Mouse (Mus musculus): ENCODE results near the gene Gm2897. TPM values are rescaled to one million over a fixed set of nuclear protein-coding genes. Genes with fewer than 3 reads are reported as not detected.
A peak's percentile ranks its signal among the peaks of the same experiment; 100 is the strongest.
"Not testable (repeated sequence)": the region's sequence is repeated elsewhere in the genome, so short reads cannot be mapped to it uniquely, and the experiment has no call there.

Gm2897 gene
- polyA plus RNA-seq (2015; fragmentation: Nextera tagmentation; extraction: Ambion mirVana): 1.6 and 2.1 TPM in 2 replicates

- not testable (repeated sequence) for H3K9me3 ChIP-seq; ATAC-seq (ENCODE audit: insufficient read depth, low FRiP score, low read depth); H3K27me3 ChIP-seq (replicated peaks); H3K9ac ChIP-seq; H3K27ac ChIP-seq; H3K4me1 ChIP-seq; H3K36me3 ChIP-seq
- Histone ChIP-seq H3K4me3 (replicated peaks) (peak within 1 kb of the TSS; percentile 47), H3K4me2 (peak within 1 kb of the TSS; percentile 84)
- 3% methylated on average over 30 of the region's 40 CpGs for WGBS
These were observed at the start of gene Gm2897 for GRCm38 (mm10) chr14:3048727-3049512. Gene Gm2897, plus strand, starts transcription at chr14:3049285.

- H3K36me3 ChIP-seq; ATAC-seq (ENCODE audit: insufficient read depth, low FRiP score, low read depth); H3K4me1 ChIP-seq; H3K27ac ChIP-seq; H3K4me3 ChIP-seq (replicated peaks); H3K27me3 ChIP-seq (replicated peaks); H3K9ac ChIP-seq; H3K4me2 ChIP-seq; H3K9me3 ChIP-seq: not testable (repeated sequence)
- WGBS: 75% methylated on average over 3 of the region's 3 CpGs
These were observed 19.4 kb upstream of the Gm2897 start, which contains the start of gene Gm2888 for GRCm38 (mm10) chr14:3029702-3030101. Gene Gm2888, plus strand, starts transcription at chr14:3030002.

- not testable (repeated sequence) for ATAC-seq (ENCODE audit: insufficient read depth, low FRiP score, low read depth); H3K36me3 ChIP-seq; H3K27ac ChIP-seq; H3K4me1 ChIP-seq; H3K9me3 ChIP-seq; H3K27me3 ChIP-seq (replicated peaks); H3K9ac ChIP-seq
- H3K4me3 ChIP-seq (replicated peaks): peak overlapping the region; percentile 47
- H3K4me2 ChIP-seq: peak overlapping the region; percentile 84
- WGBS: 1% methylated on average over 14 of the region's 20 CpGs
These were observed 372 bp downstream of the Gm2897 start for GRCm38 (mm10) chr14:3049513-3049800.

- not testable (repeated sequence) for H3K4me3 ChIP-seq (replicated peaks); H3K4me2 ChIP-seq; H3K36me3 ChIP-seq; H3K27me3 ChIP-seq (replicated peaks); H3K27ac ChIP-seq; H3K4me1 ChIP-seq; H3K9me3 ChIP-seq; ATAC-seq (ENCODE audit: insufficient read depth, low FRiP score, low read depth); H3K9ac ChIP-seq
- WGBS: 9% methylated on average over 7 of the region's 8 CpGs
These were observed 1.0 kb downstream of the Gm2897 start for GRCm38 (mm10) chr14:3050087-3050486.

GRCm38 (mm10) chr14:3116051-3116450 lies 67.0 kb downstream of the Gm2897 start:
- not testable (repeated sequence) for H3K4me3 ChIP-seq (replicated peaks); H3K4me2 ChIP-seq; H3K27me3 ChIP-seq (replicated peaks); H3K9ac ChIP-seq; H3K27ac ChIP-seq; H3K36me3 ChIP-seq; ATAC-seq (ENCODE audit: insufficient read depth, low FRiP score, low read depth); H3K9me3 ChIP-seq; H3K4me1 ChIP-seq
- WGBS: 93% methylated on average over 25 of the region's 25 CpGs

Other genes starting within 250 kb of the Gm2897 start
- gene Gm2888, start 19.3 kb upstream of the Gm2897 start, polyA plus RNA-seq (2015; fragmentation: Nextera tagmentation; extraction: Ambion mirVana): not detected in 2 replicates
- gene Gm10340, start 84.7 kb downstream of the Gm2897 start, polyA plus RNA-seq (2015; fragmentation: Nextera tagmentation; extraction: Ambion mirVana): not detected in 2 replicates
- gene Gm5795, start 139.0 kb downstream of the Gm2897 start, polyA plus RNA-seq (2015; fragmentation: Nextera tagmentation; extraction: Ambion mirVana): not detected in 2 replicates
- gene D830030K20Rik, start 159.2 kb downstream of the Gm2897 start, polyA plus RNA-seq (2015; fragmentation: Nextera tagmentation; extraction: Ambion mirVana): 5.2 and 5.7 TPM in 2 replicates

Measured in stomach, embryonic 15.5 days (tissue).